Mouse (Mus musculus): ENCODE measurements around the gene Zfr.
"Not testable (repeated sequence)": the region's sequence is repeated elsewhere in the genome, so short reads cannot be mapped to it uniquely, and the experiment has no call there.

Gene Zfr

GRCm38 (mm10) chr15:12104827-12105226 is 12.8 kb upstream of the Zfr start:
- no peak for DNase-seq (ENCODE audit: extremely low read depth, insufficient read length, low spot score)

DNA sequence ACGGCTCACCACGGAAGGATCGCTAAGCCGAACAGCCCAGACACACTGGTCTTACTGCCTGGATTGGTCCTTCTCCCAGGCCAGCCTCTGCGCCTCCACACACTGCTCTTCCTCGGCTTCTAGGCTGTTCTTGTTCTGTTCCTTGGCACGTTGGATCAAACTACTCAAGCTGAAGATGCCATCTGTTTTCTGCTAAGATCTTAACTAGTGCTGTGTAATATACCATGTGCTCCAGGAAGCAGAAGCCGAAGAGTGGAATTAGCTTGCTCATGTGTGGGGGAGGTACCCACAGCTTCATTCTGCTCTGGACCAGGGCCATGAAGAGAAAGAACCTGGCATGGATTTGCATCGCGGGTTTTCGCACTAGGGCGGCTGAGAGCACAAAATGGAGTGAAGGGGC is 11.2 kb upstream of the Zfr start:
- no peak for DNase-seq (ENCODE audit: extremely low read depth, insufficient read length, low spot score)

DNA sequence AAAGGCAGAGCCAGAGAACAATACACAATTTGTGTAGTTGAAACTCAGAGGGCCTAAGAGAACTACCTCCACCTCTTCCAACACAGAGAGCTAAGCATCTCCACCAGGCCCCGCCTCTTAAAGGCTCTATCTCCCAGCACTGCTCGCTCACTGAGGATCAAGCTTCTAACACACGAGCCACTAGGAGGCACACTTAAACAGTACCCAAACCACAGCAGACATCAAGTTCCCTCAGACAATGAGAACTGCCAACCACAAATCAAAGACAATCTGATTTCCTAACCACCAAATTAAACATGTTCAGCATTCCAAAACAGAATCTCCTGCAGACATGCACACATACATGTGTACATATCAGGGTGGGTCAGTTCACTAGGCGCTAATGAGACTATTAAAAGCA is 9.4 kb upstream of the Zfr start:
- no peak for DNase-seq (ENCODE audit: extremely low read depth, insufficient read length, low spot score)

DNA sequence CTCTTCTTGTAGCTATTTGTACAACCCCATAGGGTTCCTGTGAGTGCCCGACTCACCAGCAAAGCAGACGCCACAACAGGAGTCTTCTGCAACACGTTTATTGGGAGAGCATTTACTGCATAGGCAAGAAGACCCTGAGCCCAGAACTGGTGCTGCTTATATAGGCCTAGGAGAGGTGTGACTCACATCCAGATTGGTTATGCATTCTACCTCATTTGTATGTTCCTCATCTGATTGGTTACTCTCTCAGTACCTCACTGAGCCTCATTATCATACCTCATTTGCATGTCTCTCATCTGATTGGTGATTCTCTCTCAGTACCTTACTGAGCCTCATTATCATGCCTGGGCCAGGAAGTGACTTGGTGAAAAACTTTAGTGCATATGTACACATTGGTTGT is 8.7 kb upstream of the Zfr start:
- DNase-seq (ENCODE audit: extremely low read depth, insufficient read length, low spot score) = not testable (repeated sequence)

DNA sequence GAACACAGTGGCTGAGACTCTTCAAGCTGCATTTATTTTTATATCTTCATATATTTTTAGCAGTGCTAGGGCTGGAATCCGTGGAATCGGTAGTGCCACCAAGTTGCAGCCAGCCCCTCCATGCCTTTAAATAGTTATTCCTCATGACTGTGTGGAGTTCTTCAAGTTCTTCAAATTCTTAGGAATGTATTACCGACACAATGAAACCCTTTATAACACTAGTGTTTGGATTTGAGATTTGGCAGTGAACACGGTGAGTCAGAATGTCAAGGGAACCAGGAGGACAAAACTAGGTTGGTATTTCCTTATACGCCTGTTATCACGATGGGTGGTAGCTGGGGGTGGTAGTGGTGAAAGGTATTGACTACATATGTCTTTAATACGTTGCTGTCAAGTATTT is 6.4 kb upstream of the Zfr start:
- DNase-seq (ENCODE audit: extremely low read depth, insufficient read length, low spot score) = peak; percentile 72

DNA sequence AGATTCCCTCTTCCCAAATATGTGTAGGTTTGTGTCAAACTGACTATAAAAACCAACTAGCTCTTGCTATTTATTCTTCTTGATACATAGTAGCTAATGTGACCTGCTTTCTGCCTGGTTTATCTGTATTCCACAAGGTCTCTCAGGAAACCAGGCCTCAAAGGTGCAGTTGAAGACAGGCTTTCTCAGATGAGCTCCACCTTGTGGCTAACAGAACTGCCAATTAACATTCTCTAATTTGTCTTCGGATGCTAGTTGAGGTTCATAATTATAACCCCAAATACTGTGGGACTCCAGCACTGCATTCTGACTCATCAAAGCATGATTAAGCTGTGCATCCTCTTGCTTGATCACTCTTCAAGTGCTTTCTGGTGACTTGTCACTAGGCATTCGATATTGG is 4.2 kb upstream of the Zfr start:
- DNase-seq (ENCODE audit: extremely low read depth, insufficient read length, low spot score) = no peak

- no peak for DNase-seq (ENCODE audit: extremely low read depth, insufficient read length, low spot score)
These were observed 3.1 kb upstream of the Zfr start for GRCm38 (mm10) chr15:12114546-12114945.

DNA sequence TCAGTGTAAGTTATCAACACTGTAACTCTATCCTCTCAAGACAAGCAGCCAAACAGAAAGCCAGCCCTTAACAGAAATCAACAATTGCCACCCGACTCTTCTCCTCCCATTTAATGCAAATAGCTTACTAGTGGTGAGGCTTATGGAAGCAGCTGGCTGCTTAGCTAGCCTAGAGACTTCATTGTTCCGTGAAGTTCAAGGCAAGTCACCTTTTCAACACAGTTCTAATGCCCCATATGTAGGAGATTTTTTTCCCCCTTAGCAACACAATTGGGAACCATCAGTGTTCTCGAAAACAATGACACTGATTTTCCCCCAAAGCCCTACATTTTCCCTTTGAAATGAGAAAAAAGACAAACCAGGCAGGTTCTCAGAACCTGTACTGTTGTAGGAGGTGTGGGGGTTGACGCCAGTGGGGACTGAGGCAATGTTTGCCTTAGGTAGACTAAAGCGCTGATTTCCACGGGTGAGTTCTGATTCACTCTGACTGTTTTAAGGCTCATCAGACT is 1.9 kb upstream of the Zfr start:
- no peak for DNase-seq (ENCODE audit: extremely low read depth, insufficient read length, low spot score)

DNA sequence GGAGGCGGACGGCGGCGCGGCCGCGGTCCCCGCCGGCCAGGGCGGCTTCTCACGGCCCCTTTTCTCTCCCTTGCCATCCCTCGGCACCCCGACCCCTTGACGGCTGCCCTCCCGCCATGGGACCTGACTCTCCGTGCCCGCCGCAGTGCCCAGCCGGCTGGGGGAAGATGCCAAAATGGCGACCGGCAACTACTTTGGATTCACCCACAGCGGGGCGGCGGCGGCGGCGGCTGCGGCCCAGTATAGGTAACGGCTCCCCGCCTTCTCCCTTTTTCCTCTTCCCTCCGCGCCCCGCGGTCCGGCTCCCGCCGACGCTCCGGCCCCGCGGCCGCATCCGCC is 431 bp downstream of the Zfr start:
- no peak for DNase-seq (ENCODE audit: extremely low read depth, insufficient read length, low spot score)

DNA sequence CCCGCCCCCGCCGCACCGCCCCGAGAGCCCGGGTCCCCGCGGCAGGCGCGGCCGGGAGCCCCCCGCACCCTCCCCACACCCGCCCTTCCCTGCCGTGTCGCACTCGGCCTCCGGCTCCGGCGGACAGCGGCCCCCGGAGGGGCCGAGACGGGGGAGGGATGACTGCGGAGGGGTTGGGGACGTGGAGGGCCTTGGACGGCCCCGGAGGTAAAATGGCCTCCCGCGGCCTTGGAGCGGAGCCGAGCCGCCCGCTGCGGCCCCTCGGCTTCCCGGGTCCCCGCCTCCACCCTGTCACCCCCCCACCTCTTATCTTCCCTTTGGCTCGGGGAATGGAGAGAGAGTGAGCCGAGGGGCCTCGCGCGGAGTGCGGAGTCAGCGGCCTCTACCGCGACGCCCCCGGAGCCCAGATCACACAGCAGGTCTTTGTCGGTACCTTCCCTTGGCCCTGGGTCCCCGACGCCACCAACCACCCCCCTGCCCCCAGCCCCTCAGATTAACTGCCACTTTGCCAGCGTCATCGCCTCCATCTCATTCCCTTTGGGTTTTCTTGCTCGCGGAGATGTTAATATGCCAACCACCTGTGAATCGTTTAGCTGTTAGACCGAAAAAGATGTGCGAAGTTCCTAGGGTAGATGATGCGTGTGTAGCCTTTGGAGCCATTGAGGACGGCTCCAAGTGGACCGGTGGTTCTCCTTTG is 949 bp downstream of the Zfr start:
- peak; percentile 64 for DNase-seq (ENCODE audit: extremely low read depth, insufficient read length, low spot score)

- no peak for DNase-seq (ENCODE audit: extremely low read depth, insufficient read length, low spot score)
These were observed 1.5 kb downstream of the Zfr start for GRCm38 (mm10) chr15:12119129-12119466.

DNA sequence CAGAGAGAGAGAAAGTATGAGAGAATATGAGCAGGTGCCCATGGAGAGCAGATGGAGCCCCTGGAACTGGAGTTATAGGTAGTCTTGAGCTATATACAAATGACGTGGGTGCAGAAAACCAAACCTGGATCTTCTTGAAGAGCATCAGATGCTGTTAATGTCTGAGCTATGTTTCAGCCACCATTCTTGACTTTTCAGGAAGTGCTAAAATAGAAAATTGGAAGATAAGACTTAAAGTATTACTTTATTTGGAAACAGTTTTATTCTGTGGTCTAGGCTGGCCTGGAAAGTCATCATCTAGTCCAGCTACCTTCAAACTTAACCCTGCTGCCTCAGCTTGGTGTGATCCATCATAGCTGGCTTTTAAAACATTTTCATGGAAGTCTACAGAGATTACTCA is 7.3 kb downstream of the Zfr start:
- DNase-seq (ENCODE audit: extremely low read depth, insufficient read length, low spot score) = no peak

- DNase-seq (ENCODE audit: extremely low read depth, insufficient read length, low spot score) = not testable (repeated sequence)
These were observed 13.2 kb downstream of the Zfr start for GRCm38 (mm10) chr15:12130871-12131270.

GRCm38 (mm10) chr15:12134546-12134945 is 16.9 kb downstream of the Zfr start:
- no peak for DNase-seq (ENCODE audit: extremely low read depth, insufficient read length, low spot score)

GRCm38 (mm10) chr15:12135368-12135767 is 17.7 kb downstream of the Zfr start:
- no peak for DNase-seq (ENCODE audit: extremely low read depth, insufficient read length, low spot score)

- DNase-seq (ENCODE audit: extremely low read depth, insufficient read length, low spot score) = no peak
These were observed 18.7 kb downstream of the Zfr start for GRCm38 (mm10) chr15:12136371-12136770.

GRCm38 (mm10) chr15:12140985-12141729 is 23.5 kb downstream of the Zfr start:
- DNase-seq (ENCODE audit: extremely low read depth, insufficient read length, low spot score) = no peak

GRCm38 (mm10) chr15:12147423-12147822 is 29.8 kb downstream of the Zfr start:
- no peak for DNase-seq (ENCODE audit: extremely low read depth, insufficient read length, low spot score)

DNA sequence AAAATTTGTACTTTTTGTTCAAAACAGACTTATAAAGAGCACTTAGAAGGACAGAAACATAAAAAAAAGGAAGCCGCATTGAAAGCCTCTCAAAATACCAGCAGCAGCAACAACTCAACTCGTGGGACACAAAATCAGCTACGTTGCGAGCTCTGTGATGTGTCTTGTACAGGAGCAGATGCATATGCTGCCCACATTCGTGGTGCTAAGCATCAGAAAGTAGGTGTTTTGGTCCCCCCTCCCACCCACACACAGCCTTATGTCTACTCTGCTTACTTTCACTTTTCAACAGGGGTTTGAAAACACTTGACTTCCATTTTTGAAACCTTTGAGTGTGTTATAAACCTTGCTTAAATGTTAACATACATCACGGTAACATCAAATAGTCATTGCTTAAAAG is 31.9 kb downstream of the Zfr start:
- no peak for DNase-seq (ENCODE audit: extremely low read depth, insufficient read length, low spot score)

DNA sequence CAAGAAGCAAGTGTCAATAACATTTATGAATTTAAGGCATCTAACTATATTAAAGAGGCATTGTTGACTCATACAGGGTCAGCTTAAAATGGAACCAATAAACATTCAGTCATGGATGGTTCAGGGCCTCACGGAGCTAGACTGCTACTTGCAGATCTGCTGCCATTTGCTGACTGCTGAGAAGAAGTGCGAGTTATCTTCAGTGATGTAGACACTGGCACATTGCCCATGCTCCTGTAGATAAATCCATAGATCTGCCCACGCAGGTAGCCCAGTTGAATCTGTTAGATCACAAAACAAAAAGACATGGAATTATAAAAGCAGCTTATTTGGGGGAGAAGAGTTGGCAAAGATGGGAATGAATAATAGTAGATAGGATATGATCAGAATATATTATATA is 36.1 kb downstream of the Zfr start:
- DNase-seq (ENCODE audit: extremely low read depth, insufficient read length, low spot score) = no peak

DNA sequence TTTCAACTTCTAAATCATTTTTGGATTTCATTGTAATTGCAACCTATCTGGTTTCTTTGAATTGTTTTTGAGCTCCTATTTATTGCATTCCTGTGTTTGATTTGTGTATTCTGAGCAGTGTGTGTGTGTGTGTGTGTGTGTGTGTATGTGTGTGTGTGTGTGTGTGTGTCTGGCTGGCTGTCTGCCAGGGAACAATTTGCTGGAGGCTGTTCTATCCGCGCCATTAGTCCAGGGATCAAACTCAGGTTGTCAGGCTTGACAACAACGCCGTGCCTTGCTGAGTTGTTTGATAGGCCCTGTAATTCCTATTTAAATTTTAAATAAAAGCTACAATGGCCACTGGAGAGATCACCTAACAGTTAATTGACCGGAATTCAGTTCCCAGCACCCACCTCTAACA is 60.5 kb downstream of the Zfr start:
- no peak for DNase-seq (ENCODE audit: extremely low read depth, insufficient read length, low spot score)

DNA sequence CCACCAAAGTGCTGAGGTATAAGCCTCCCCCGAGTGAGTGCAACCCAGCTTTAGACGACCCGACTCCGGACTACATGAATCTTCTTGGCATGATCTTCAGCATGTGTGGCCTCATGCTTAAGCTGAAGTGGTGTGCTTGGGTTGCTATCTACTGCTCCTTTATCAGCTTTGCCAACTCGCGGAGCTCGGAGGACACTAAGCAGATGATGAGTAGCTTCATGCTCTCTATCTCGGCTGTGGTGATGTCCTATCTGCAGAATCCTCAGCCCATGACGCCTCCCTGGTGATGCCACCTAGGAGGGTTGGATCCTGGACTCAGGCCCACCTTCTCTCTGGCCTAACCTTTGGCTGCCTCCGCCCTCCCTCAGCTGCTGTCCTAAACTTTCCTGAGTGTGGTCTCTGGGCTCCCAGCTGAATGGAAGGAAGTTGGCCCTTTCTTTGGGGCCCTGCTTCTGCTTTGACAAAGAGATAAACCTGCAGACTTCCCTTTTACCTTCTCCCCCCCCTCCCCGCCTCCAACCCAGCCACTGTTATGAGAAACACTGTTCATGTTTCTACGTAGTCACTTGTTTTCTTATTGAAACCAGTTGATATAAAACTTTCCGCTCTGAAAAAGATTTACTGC is 63.7 kb downstream of the Zfr start:
- not testable (repeated sequence) for DNase-seq (ENCODE audit: extremely low read depth, insufficient read length, low spot score)

Measured in 3134 (cell line).